Mouse (Mus musculus): ENCODE data around the gene Mau2. TPM values are rescaled to one million over a fixed set of nuclear protein-coding genes. Genes with fewer than 3 reads are reported as not detected.
"Not testable (repeated sequence)": the region's sequence is repeated elsewhere in the genome, so short reads cannot be mapped to it uniquely, and the experiment has no call there.

Mau2 gene
- polyA plus RNA-seq, 1 experiment from 2014 or later, result 33.8 TPM

DNA sequence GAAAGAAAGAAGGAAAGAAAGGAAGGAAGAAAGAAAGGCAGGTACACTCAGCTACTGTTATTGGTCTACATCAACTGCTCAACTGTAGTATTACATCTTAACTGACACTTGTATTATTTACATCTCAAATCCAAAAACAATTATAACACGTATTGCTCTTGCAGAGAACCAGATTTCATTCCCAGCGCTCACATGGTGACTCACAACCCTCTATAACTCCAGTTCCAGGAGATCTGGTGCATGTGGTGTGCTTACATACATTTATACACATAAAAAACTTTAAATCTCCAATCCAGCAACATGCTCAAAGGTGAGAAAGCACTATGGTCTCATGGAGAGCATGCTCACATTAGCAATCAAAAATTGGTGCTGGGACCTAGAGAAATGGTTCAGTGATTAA is 42.3 kb downstream of the Mau2 start:
- H3K27ac ChIP-seq, result no peak overlapping the region
- H3K9ac ChIP-seq (ENCODE audit: low read depth, low read length), result no peak overlapping the region
- no peaks in the 10 kb centered on the region for H3K9me3 ChIP-seq (replicated peaks; ENCODE audit: low read length)
- H3K27me3 ChIP-seq (ENCODE audit: insufficient read depth, low read length), result no peaks in the 10 kb centered on the region
- H3K4me1 ChIP-seq (replicated peaks; ENCODE audit: insufficient read depth, low read length), result peaks cover under 1% of the 10 kb centered on the region; the same call in 1 of the 2 replicates
- no peak for DNase-seq (ENCODE audit: low spot score)
- H3K4me2 ChIP-seq (ENCODE audit: low read length), result no peak overlapping the region
- H3K4me3 ChIP-seq (replicated peaks; ENCODE audit: low read depth, low read length), result no peak overlapping the region
- TF ChIP-seq CTCF (IDR thresholded peaks at IDR 0.05; ENCODE audit: low read depth), result no peak
- ATAC-seq (replicated peaks; ENCODE audit: low FRiP score, low read depth), result no peak
- 79% methylated on average over 2 of the region's 2 CpGs for WGBS
- H3K36me3 ChIP-seq (ENCODE audit: insufficient read depth, low read length), result no peaks in the 10 kb centered on the region

DNA sequence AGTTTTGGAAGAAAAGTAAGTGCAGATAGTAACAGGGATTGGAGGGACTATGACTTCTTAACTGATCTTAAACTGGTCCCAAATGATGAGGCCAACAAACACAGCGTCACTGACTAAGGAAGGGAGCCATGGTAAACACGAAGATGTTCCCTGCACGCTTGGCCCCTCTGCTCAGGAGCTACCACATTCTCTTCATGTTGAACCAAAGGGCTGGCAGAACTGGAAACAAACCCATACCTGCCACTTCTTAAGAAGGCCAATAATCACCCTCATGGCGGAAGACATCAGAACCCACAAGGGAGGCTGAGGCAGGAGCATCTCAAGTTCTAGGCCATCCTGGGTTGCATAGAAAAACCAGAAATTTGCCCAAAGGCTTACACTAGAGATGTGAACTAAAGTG is 43.3 kb downstream of the Mau2 start:
- WGBS, result 93% methylated on average over 4 of the region's 4 CpGs
- ATAC-seq (replicated peaks; ENCODE audit: low FRiP score, low read depth) (no peak), DNase-seq (ENCODE audit: low spot score) (no peak)
- TF ChIP-seq CTCF (IDR thresholded peaks at IDR 0.05; ENCODE audit: low read depth), result no peak
- Histone ChIP-seq H3K9ac (ENCODE audit: low read depth, low read length) (no peak overlapping the region), H3K4me3 (replicated peaks; ENCODE audit: low read depth, low read length) (no peak overlapping the region), H3K4me1 (replicated peaks; ENCODE audit: insufficient read depth, low read length) (peaks cover 4% of the 10 kb centered on the region; the same call in 1 of the 2 replicates), H3K27me3 (ENCODE audit: insufficient read depth, low read length) (no peaks in the 10 kb centered on the region), H3K4me2 (ENCODE audit: low read length) (no peak overlapping the region), H3K27ac (no peak overlapping the region), H3K36me3 (ENCODE audit: insufficient read depth, low read length) (no peaks in the 10 kb centered on the region), H3K9me3 (replicated peaks; ENCODE audit: low read length) (no peaks in the 10 kb centered on the region)

DNA sequence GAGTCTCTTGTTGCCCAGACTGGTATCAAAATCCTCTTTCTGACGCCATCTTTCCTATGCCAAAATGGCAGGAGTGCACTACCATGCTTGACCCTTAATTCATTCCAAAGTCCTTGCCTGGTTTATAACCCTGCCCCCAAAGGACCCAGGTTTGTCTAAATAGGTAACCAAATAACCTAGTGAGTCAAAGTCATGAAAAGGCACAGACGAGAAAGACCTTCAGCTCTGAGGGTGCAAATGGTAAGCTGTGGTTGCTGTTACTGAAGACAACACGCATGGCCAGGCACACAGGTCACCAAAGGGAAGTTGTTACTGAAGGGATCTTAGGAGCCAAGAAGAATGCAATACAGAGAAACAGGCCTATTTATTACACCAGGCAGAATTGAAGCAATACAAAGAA is 43.8 kb downstream of the Mau2 start:
- H3K4me2 ChIP-seq (ENCODE audit: low read length), result no peak overlapping the region
- H3K4me1 ChIP-seq (replicated peaks; ENCODE audit: insufficient read depth, low read length), result peaks cover 4% of the 10 kb centered on the region; the same call in 1 of the 2 replicates
- no peak for TF ChIP-seq CTCF (IDR thresholded peaks at IDR 0.05; ENCODE audit: low read depth)
- H3K27me3 ChIP-seq (ENCODE audit: insufficient read depth, low read length), result no peaks in the 10 kb centered on the region
- no peak overlapping the region for H3K4me3 ChIP-seq (replicated peaks; ENCODE audit: low read depth, low read length)
- DNase-seq (ENCODE audit: low spot score), result peak; percentile 22
- ATAC-seq (replicated peaks; ENCODE audit: low FRiP score, low read depth), result no peak
- H3K9ac ChIP-seq (ENCODE audit: low read depth, low read length), result no peak overlapping the region
- H3K36me3 ChIP-seq (ENCODE audit: insufficient read depth, low read length), result no peaks in the 10 kb centered on the region
- 80% methylated on average over 3 of the region's 3 CpGs for WGBS
- H3K27ac ChIP-seq, result 0 out of 2 replicates have a peak overlapping the region, but pooled peaks have one; percentile 34
- H3K9me3 ChIP-seq (replicated peaks; ENCODE audit: low read length), result no peaks in the 10 kb centered on the region

DNA sequence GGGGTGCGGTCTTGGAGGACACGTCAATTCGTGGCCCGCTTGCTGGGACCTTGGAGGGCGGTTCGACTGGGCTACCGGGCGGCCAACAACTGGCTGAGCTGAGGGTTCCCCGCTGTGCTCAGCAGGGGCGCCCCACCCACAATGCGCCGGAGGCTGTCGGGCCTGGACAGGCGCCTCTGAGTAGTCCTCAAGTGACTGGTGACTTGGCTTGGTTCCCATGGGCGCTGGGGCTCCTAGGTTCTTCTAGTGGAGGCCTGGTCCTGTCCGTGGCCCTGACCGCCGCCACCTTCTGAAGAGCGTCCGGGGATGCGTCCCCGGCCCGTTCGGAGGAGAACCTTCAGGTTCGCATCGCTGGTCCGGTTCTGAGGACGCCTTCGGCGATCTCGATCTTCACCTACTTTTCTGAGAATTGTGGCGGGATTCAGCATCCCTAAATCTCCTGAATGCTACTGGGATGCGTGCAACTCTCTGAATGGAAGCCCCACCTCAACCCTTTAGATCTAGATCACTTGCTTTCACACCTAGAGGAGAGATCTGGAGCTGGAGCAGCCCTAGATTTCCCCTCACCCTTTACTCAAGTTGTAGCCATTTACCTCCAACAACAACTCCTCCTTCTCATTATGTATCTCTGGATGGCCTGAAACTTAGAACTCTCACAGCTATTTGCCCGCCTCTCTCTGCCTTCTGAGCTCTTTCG is 45.8 kb downstream of the Mau2 start:
- H3K9me3 ChIP-seq (replicated peaks; ENCODE audit: low read length), result no peaks in the 10 kb centered on the region
- peak overlapping the region; percentile 42 for H3K4me3 ChIP-seq (replicated peaks; ENCODE audit: low read depth, low read length)
- 2% methylated on average over 35 of the region's 35 CpGs for WGBS
- peak overlapping the region; percentile 86 for H3K27ac ChIP-seq
- TF ChIP-seq CTCF (IDR thresholded peaks at IDR 0.05; ENCODE audit: low read depth), result no peak; the same call in none of the 2 replicates
- no peaks in the 10 kb centered on the region for H3K36me3 ChIP-seq (ENCODE audit: insufficient read depth, low read length)
- peaks cover 4% of the 10 kb centered on the region; the same call in 1 of the 2 replicates for H3K4me1 ChIP-seq (replicated peaks; ENCODE audit: insufficient read depth, low read length)
- H3K9ac ChIP-seq (ENCODE audit: low read depth, low read length), result peak overlapping the region; percentile 70
- DNase-seq (ENCODE audit: low spot score) (peak; percentile 57), ATAC-seq (replicated peaks; ENCODE audit: low FRiP score, low read depth) (no peak)
- peak overlapping the region; percentile 63 for H3K4me2 ChIP-seq (ENCODE audit: low read length)
- H3K27me3 ChIP-seq (ENCODE audit: insufficient read depth, low read length), result no peaks in the 10 kb centered on the region

DNA sequence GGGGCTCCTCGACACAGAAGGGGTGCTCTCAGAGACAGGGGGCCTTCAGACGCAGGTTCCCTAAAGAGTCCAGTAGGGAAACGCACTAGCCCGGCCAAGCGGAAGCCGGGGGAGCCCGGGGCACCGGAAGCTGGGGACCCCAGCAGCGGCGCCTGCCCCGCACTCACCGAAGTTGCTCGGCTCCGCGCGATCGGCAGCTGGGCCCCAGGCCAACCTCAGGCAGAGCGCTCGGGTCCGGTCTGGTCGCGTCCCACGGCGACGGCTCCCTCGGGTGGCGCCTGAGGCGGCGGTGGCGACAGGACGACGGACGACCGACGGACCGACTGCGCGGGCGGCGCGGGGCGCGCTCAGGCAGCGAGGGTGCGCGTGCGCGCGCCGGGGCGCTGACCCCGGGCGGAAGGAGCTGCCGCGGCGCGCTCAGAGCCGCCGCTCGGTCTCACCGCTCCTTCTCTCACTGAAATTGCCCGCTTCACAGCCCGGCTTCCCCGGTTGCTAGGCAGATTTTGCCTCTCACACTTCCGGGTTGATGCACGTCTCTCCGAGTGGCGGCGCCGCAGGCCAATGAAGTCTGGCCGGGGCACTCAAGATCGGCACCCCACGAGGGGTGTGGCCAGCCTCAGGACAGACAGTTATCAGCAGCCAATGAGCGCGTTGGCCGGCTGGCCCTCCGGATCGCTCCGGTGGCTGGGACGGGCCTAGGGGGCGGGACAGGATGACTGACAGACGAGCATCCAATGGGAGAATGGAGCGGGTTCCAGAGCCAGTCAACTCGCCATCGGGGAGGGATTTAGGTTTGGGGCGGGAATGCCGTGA is 46.6 kb downstream of the Mau2 start, which contains the start of gene Gatad2a:
Gene Gatad2a, minus strand, starts transcription at position 609 of the 813 bp plus-strand sequence.
- DNase-seq (ENCODE audit: low spot score), result peak; percentile 99
- peak within 1 kb of the TSS; percentile 94 for H3K27ac ChIP-seq
- peak within 1 kb of the TSS; percentile 90 for H3K9ac ChIP-seq (ENCODE audit: low read depth, low read length)
- H3K4me2 ChIP-seq (ENCODE audit: low read length), result peak within 1 kb of the TSS; percentile 91
- H3K9me3 ChIP-seq (replicated peaks; ENCODE audit: low read length), result no peaks in the 10 kb centered on the region
- peak within 1 kb of the TSS; percentile 98 for H3K4me3 ChIP-seq (replicated peaks; ENCODE audit: low read depth, low read length)
- TF ChIP-seq CTCF (IDR thresholded peaks at IDR 0.05; ENCODE audit: low read depth), result peak; percentile 28
- WGBS, result under 1% methylated on average over 72 of the region's 87 CpGs
- ATAC-seq (replicated peaks; ENCODE audit: low FRiP score, low read depth), result peak; percentile 99
- no peaks in the 10 kb centered on the region for H3K27me3 ChIP-seq (ENCODE audit: insufficient read depth, low read length)
- no peaks in the 10 kb centered on the region for H3K36me3 ChIP-seq (ENCODE audit: insufficient read depth, low read length)
- H3K4me1 ChIP-seq (replicated peaks; ENCODE audit: insufficient read depth, low read length), result peaks cover 4% of the 10 kb centered on the region; the same call in 1 of the 2 replicates

DNA sequence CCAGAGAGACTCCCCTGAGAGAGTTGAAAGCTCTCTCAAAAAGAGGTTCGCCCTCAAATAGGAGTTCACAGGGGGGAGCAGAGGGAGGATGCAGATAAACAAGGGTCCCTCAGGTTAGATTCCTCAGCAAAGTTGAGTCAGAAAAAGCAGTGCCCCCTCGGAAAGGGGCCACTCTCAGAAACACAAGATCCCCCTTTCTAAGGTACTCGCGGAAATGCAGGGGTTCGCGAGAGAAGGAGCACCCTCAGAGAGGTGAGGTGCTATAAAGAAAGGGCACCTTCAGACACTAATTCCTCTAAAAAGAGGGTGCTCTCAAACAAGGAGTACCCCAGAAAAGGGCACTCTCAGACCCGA is 47.1 kb downstream of the Mau2 start:
- Histone ChIP-seq H3K27ac (peak overlapping the region; percentile 94), H3K9ac (ENCODE audit: low read depth, low read length) (peak overlapping the region; percentile 90), H3K27me3 (ENCODE audit: insufficient read depth, low read length) (no peaks in the 10 kb centered on the region), H3K36me3 (ENCODE audit: insufficient read depth, low read length) (no peaks in the 10 kb centered on the region), H3K4me2 (ENCODE audit: low read length) (peak overlapping the region; percentile 91), H3K9me3 (replicated peaks; ENCODE audit: low read length) (no peaks in the 10 kb centered on the region), H3K4me1 (replicated peaks; ENCODE audit: insufficient read depth, low read length) (peaks cover 4% of the 10 kb centered on the region; the same call in 1 of the 2 replicates), H3K4me3 (replicated peaks; ENCODE audit: low read depth, low read length) (peak overlapping the region; percentile 98)
- no peak for ATAC-seq (replicated peaks; ENCODE audit: low FRiP score, low read depth)
- under 1% methylated on average over 7 of the region's 7 CpGs for WGBS
- DNase-seq (ENCODE audit: low spot score), result no peak
- no peak for TF ChIP-seq CTCF (IDR thresholded peaks at IDR 0.05; ENCODE audit: low read depth)

DNA sequence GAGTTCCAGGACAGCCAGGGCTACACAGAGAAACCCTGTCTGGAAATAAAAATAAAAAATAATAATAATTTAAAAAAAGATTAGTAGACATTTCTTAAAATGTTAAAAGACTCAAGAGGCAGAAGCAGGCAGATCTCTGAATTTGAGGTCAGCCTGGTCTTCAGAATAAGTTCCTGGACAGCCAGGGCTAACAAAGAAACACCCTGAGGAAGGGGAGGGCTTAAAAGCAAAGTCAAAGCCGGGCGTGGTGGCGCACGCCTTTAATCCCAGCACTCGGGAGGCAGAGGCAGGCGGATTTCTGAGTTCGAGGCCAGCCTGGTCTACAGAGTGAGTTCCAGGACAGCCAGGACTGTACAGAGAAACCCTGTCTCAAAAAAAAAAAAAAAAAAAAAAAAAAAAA is 53.6 kb downstream of the Mau2 start:
- not testable (repeated sequence) for H3K4me3 ChIP-seq (replicated peaks; ENCODE audit: low read depth, low read length); ATAC-seq (replicated peaks; ENCODE audit: low FRiP score, low read depth); H3K27ac ChIP-seq; H3K9me3 ChIP-seq (replicated peaks; ENCODE audit: low read length); H3K4me1 ChIP-seq (replicated peaks; ENCODE audit: insufficient read depth, low read length); H3K36me3 ChIP-seq (ENCODE audit: insufficient read depth, low read length); H3K9ac ChIP-seq (ENCODE audit: low read depth, low read length); H3K27me3 ChIP-seq (ENCODE audit: insufficient read depth, low read length); DNase-seq (ENCODE audit: low spot score); H3K4me2 ChIP-seq (ENCODE audit: low read length)
- WGBS, result 98% methylated on average over 6 of the region's 7 CpGs
